Mouse (Mus musculus) frontal cortex, postnatal 14 days (tissue): ENCODE results near the gene Epgn.

Experiments
- DNase-seq, 2 experiments: peaks; one replicate each; pipeline ENCODE4 v3.0.0; 2022; ENCODE audit warnings: low spot score in 2 of 2

Epgn gene

DNA sequence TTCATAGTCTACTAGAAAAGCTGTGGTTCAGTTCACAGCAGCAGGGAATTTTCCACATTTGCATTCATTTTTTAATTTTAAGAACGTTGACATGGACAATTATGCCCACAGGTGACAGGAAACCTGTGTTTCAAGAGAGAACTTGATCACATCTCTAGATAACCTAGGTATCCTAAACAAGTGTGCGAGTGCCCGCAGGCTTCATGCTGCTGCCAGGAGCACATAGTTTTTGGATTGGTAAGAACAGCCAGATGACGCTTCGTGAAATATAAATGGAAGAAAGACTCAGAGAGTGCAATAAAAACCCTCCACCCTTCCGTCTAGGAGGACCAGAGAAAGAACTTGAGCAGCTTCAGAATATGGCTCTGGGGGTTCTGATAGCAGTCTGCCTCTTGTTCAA lies at the start of gene Epgn:
TSS of gene Epgn (plus strand) at position 301 of the 400 bp plus-strand sequence.
- DNase-seq: no peak

- no peak for DNase-seq
Measured at GRCm38 (mm10) chr5:90980297-90980696, 47.0 kb upstream of the Epgn start.

DNA sequence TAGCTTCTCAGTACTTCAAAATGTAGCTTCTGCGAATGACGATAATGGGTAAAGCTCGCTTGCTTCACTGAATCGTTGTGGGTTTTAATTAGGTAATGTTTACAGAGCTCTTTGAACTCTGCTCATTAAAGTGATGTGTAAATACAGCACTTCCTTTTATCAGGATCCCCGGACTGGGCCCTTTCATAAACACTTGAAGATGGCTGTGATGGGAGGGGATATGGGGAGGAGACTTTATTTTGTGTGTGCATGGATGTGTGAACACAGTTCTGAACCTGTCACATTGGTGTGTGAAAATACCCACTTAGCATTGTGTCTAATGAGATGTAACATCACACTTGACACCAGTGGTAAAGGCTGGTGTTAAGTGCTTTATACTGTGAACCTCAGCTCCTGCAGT lies 39.7 kb upstream of the Epgn start:
- no peak for DNase-seq

DNA sequence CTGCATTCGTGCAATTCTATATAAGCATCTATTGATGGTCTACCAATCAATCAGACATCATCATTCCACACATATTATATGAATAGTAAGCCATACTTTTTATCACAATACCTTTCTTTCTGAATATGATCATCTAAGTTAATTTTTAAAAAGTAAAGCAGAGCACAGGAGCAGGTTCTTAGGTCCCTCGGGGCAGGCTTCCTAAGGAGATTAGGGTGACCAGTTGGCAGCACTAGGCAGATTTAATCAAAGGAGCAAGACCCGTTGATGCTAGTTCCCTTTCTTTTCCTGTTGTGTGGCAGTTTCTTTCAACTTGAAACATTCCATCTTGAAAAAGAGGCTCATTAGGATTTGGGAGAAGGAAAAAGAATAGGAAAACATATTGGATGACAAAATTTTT lies 39.1 kb upstream of the Epgn start:
- DNase-seq: no peak

- DNase-seq: no peak
Measured at GRCm38 (mm10) chr5:90988592-90988991, 38.7 kb upstream of the Epgn start.

GRCm38 (mm10) chr5:90999942-91000341 lies 27.3 kb upstream of the Epgn start:
- no peak for DNase-seq

- DNase-seq: no peak
Measured at GRCm38 (mm10) chr5:91015216-91015615, 12.0 kb upstream of the Epgn start.

- DNase-seq: no peak
Measured at GRCm38 (mm10) chr5:91023114-91023513, 4.2 kb upstream of the Epgn start.

DNA sequence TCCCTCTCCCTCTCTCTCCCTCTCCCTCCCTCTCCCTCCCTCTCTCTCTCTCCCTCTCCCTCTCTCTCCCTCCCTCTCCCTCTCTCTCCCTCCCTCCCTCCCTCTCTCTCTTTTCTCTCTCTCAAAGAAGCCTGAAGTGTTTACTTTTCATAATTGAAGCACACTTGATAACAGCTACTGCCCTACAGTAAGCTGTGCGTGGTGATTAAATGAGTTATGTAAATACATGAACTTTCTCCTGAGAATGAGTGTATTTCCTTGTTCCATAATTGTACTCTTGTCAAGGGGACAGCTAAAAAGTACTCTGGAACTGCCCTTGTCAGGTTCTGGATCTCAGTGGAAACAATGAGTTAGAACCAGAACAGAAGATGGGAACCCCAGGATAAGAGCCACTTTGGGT lies 576 bp downstream of the Epgn start:
- no peak for DNase-seq

DNA sequence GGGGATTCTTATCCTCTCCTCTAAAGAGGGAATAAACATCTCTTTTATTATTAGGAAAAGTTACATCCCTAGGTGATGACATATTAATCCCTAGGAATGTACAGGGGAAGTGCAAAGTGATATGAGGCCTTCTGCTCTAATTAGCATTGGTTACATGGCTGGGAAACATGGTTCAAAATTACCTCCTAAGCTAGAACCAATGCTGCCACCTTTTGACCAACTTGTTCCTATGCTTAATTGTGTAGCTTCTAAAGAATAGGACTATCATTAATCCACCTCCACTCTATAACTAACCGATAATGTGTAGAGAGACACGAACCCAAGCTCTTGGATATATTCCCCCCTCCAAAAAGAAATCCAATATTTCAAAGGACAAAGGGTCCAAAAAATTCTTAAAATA lies 3.4 kb downstream of the Epgn start:
- no peak for DNase-seq

DNA sequence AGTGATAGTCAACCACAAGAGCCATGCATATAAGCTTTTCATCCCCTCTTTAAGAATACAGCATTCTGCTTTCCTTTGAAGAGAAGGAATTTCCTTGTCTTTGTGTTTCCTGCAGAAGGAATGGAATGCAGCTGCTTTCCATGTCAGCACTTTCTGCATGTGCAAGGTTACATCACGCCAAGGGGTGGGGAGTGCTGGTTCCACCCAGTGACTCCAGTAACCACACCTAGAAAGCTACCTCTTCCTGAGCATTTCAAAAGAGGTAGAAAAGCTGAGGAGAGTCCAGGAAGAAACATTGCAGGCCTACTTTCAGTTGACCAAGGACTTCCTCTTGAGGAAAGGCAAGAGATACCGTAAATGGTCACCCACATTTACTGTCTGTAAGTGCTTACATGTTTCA lies 8.1 kb downstream of the Epgn start:
- DNase-seq: no peak

DNA sequence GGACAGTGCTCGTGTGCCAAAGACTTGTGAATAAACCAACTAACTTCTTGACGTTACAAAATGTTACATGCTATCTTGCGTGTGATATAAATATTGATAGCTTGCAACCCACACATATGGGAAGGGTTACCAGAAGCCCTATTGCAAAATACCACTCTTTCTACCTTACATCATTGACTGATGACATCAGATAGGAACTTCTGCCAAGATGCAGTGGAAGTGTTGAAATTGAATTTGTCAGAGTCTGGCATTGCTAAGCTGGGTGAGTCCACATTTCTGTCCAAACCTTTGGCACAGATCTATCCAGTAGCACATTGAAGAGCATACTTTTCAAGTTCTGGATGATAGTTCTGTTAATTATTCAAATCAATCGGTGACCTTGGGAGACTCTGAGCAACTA lies 9.4 kb downstream of the Epgn start:
- DNase-seq: no peak

- DNase-seq: no peak
Measured at GRCm38 (mm10) chr5:91037756-91038155, 10.5 kb downstream of the Epgn start.

GRCm38 (mm10) chr5:91038547-91038946 lies 11.3 kb downstream of the Epgn start:
- DNase-seq: peak in 1 of 2 experiments; percentile 3

GRCm38 (mm10) chr5:91038963-91039362 lies 11.7 kb downstream of the Epgn start:
- DNase-seq: no peak

DNA sequence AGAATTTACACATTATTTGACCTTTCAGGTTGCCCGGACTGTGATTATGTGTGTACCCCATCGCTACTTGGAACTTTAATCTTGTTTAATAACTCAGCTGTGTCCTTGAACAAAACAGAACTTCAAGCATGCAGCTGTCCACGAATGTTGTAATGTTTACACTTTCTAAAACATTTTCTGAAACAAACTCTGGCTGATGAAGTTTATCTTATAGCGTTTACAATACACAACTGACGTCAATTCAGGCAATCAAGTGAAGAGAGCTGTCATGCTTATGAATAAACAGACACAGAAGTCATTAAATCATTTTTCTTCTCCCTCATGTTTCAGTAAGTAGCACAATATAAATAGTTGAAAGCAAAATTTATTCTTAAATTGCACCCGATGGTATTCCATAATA lies 20.7 kb downstream of the Epgn start:
- no peak for DNase-seq

- no peak for DNase-seq
Measured at GRCm38 (mm10) chr5:91048397-91048796, 21.1 kb downstream of the Epgn start.

DNA sequence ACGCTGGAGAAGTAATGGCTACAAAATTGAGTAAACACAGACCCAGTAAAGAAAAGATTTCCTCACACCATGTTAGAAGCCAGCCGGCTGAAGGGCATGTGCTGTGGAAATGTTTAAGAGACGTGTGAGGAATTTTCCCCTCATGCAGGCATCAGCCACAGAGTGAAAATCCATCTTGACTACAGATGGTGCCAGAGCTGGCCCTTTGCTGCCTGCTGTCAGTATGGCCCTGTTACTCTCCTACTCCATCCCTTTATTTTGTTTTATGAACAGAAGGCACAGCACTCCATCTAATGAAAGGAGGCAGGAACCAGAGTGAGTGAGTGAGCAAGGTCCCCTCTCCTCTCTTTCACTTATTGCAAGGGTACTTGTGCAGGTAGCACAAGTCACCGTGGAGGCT lies 45.1 kb downstream of the Epgn start:
- no peak for DNase-seq

- DNase-seq: no peak
Measured at GRCm38 (mm10) chr5:91073626-91074025, 46.4 kb downstream of the Epgn start.

GRCm38 (mm10) chr5:91074026-91074425 lies 46.8 kb downstream of the Epgn start:
- no peak for DNase-seq

- no peak for DNase-seq
Measured at GRCm38 (mm10) chr5:91074450-91074950, 47.2 kb downstream of the Epgn start, which contains the start of gene Ereg. Ereg (plus strand) TSS chr5:91074622.

DNA sequence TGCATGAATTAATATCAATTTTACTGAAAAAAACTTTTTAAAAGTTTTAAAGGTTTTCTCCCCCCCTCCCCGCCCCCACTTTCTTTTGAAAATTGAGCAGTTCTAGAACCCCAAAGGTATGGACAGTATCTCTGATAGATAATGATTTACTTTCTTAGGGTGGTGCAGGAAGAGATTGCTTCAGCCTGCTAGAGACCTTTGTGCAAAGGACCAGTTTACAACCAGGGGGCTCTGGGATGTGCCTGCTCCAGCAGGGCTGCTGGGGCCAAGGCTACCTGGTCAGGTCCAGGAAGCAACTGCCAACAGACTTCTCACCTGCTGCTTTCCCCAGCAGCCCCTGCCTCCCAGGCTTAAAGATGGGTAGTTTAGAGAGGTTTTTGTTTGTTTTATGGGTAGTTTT lies 47.8 kb downstream of the Epgn start:
- no peak for DNase-seq

GRCm38 (mm10) chr5:91083016-91083415 lies 55.8 kb downstream of the Epgn start:
- no peak for DNase-seq
